Mouse (Mus musculus): ENCODE measurements around the gene Jag1.

GRCm38 (mm10) chr2:137150953-137151352 lies 34.5 kb upstream of the Jag1 start:
- TF ChIP-seq CTCF (IDR thresholded peaks at IDR 0.05), result no peak
- no peak for TF ChIP-seq EP300 (IDR thresholded peaks at IDR 0.05)
